In the genomic region with DNA sequence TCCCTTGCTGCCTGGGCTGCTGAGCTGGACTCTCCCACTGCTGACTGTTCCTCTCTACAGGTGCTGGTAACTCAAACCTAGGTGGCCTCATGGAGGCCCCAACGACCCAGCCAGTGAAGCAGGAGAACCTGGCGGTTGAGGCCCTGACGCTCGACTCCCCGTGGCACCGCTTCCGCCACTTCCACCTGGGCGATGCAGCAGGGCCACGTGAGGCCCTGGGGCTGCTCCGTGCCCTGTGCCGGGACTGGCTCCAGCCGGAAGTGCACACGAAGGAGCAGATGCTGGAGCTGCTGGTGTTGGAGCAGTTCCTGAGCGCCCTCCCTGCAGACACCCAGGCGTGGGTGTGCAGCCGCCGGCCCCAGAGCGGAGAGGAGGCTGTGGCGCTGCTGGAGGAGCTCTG, we compare ENCODE assay signal across 14 mouse cellular contexts. TPM values are rescaled to one million over a fixed set of nuclear protein-coding genes. Genes with fewer than 3 reads are reported as not detected.
DNase-seq lines count a peak whose midpoint lies in the region; ATAC-seq and TF ChIP-seq lines count a peak whose summit lies in the region.
"Had no signal": no experiment of that assay in that cellular context is flagged by ENCODE, and none has a peak within 500 bp of the region (broad histone marks: within the 10 kb centered on the region; RNA-seq: fewer than 3 reads in every experiment).

No protein-coding gene starts in this region.

- H3K9me3 ChIP-seq in heart, embryonic 14.5 days (ENCODE audit: control insufficient read depth, low read length): no peaks in the 10 kb centered on the region
- H3K9me3 ChIP-seq in liver, embryonic 15.5 days (replicated peaks): no peaks in the 10 kb centered on the region
- no peaks in the 10 kb centered on the region for H3K9me3 ChIP-seq in kidney, postnatal 0 days (replicated peaks; ENCODE audit: low read length)
- H3K9me3 ChIP-seq: hindbrain, embryonic 15.5 days had no signal

- H3K4me1 ChIP-seq in heart, embryonic 14.5 days (ENCODE audit: control insufficient read depth in 2 of 2, insufficient read depth in 2 of 2, low read length in 2 of 2): peaks cover 12 to 21% of the 10 kb centered on the region in 2 experiments
- peaks cover 4% of the 10 kb centered on the region; the same call in 1 of the 2 replicates for H3K4me1 ChIP-seq in liver, embryonic 15.5 days (replicated peaks)
- no peaks in the 10 kb centered on the region for H3K4me1 ChIP-seq in kidney, postnatal 0 days (replicated peaks; ENCODE audit: insufficient read depth, low read length)
- H3K4me1 ChIP-seq: hindbrain, embryonic 15.5 days had no signal

- ATAC-seq in heart, embryonic 14.5 days (ENCODE audit: insufficient number of reproducible peaks, insufficient read depth, low FRiP score, low read depth): 0 out of 2 replicates have a peak, but pooled peaks have one; percentile 35
- peak; percentile 8; the same call in 1 of the 2 replicates for ATAC-seq in liver, embryonic 15.5 days (ENCODE audit: insufficient read depth)
- peak; percentile 77 for ATAC-seq in kidney, postnatal 0 days (replicated peaks; ENCODE audit: low FRiP score, low read depth)
- no peak for ATAC-seq in megakaryocyte, adult 5-6 weeks (ENCODE audit: poor library complexity, severe bottlenecking)

- 94% methylated on average over 19 of the region's 19 CpGs for WGBS in heart, embryonic 14.5 days
- WGBS in liver, embryonic 15.5 days (ENCODE audit: insufficient replicate concordance): 81% methylated on average over 19 of the region's 19 CpGs
- 91% methylated on average over 19 of the region's 19 CpGs for WGBS in kidney, postnatal 0 days

- peak overlapping the region in 1 of 2 experiments; percentile 78; a peak in 2 of 4 replicates for H3K27ac ChIP-seq in heart, embryonic 14.5 days (replicated peaks in 1 of 2; ENCODE audit: control insufficient read depth in 1 of 2, insufficient read depth in 1 of 2, low read depth in 2 of 2, low read length in 2 of 2)
- H3K27ac ChIP-seq in liver, embryonic 15.5 days (replicated peaks): no peak overlapping the region
- no peak overlapping the region for H3K27ac ChIP-seq in kidney, postnatal 0 days
- H3K27ac ChIP-seq: hindbrain, embryonic 15.5 days; macrophage had no signal

- TF ChIP-seq CTCF in kidney, postnatal 0 days (IDR thresholded peaks at IDR 0.05; ENCODE audit: low read depth): no peak

- no peak overlapping the region for H3K4me2 ChIP-seq in heart, embryonic 14.5 days (ENCODE audit: low read length)
- no peak overlapping the region for H3K4me2 ChIP-seq in liver, embryonic 15.5 days
- H3K4me2 ChIP-seq in kidney, postnatal 0 days (ENCODE audit: low read length): no peak overlapping the region
- H3K4me2 ChIP-seq: hindbrain, embryonic 15.5 days had no signal

- no peak for DNase-seq in heart, adult 11 months
- DNase-seq in liver: no peak
- peak; percentile 77 to 78 for DNase-seq in cerebellum, adult 18-20 months
- DNase-seq in kidney, postnatal 0 days (ENCODE audit: low spot score): no peak
- DNase-seq: embryo, embryonic 11 days; gastrocnemius, postnatal 36 days; thymus, postnatal 36 days had no signal

- no peaks in the 10 kb centered on the region for H3K27me3 ChIP-seq in heart, embryonic 14.5 days (ENCODE audit: control insufficient read depth, insufficient read depth, low read length)
- H3K27me3 ChIP-seq in liver, embryonic 15.5 days: no peaks in the 10 kb centered on the region
- no peaks in the 10 kb centered on the region for H3K27me3 ChIP-seq in kidney, postnatal 0 days (ENCODE audit: insufficient read depth, low read length)
- H3K27me3 ChIP-seq: hindbrain, embryonic 15.5 days had no signal

- no peak overlapping the region for H3K9ac ChIP-seq in heart, embryonic 14.5 days (ENCODE audit: low read length)
- H3K9ac ChIP-seq in liver, embryonic 15.5 days: no peak overlapping the region
- no peak overlapping the region for H3K9ac ChIP-seq in kidney, postnatal 0 days (ENCODE audit: low read depth, low read length)
- H3K9ac ChIP-seq: hindbrain, embryonic 15.5 days had no signal

- H3K4me3 ChIP-seq in heart, embryonic 14.5 days (ENCODE audit: control insufficient read depth in 1 of 2, insufficient read depth in 1 of 2, low read depth in 1 of 2, low read length in 2 of 2): no peak overlapping the region
- no peak overlapping the region for H3K4me3 ChIP-seq in liver, embryonic 15.5 days (replicated peaks)
- no peak overlapping the region for H3K4me3 ChIP-seq in kidney, postnatal 0 days (replicated peaks; ENCODE audit: low read depth, low read length)
- H3K4me3 ChIP-seq: hindbrain, embryonic 15.5 days had no signal

- H3K36me3 ChIP-seq in heart, embryonic 14.5 days (ENCODE audit: control insufficient read depth, insufficient read depth, low read length): peaks cover 37% of the 10 kb centered on the region
- peaks cover 19% of the 10 kb centered on the region for H3K36me3 ChIP-seq in liver, embryonic 15.5 days (replicated peaks)
- peaks cover 34% of the 10 kb centered on the region for H3K36me3 ChIP-seq in kidney, postnatal 0 days (ENCODE audit: insufficient read depth, low read length)

RNA-seq across cellular contexts. Expression of gene Zfp444, which starts 11.8 kb away (rescaled TPM):
- polyA plus RNA-seq in heart, embryonic 14.5 days (2014; fragmentation: Nextera tagmentation; extraction: Ambion mirVana): 29.3 and 31.4 TPM in 2 replicates
- 18.2 and 22.2 TPM in 2 replicates for polyA plus RNA-seq in liver, embryonic 15.5 days (2015; fragmentation: Nextera tagmentation; extraction: Ambion mirVana)
- 66.2 and 66.3 TPM in 2 replicates for polyA plus RNA-seq in kidney, postnatal 0 days (2015; fragmentation: Nextera tagmentation; extraction: Ambion mirVana)
- 2.0 and 3.6 TPM in 2 replicates for total RNA-seq in megakaryocyte, adult 5-6 weeks (2015)
- total RNA-seq in megakaryocyte, adult 5-6 weeks (2017): 4.1 and 8.0 TPM in 2 replicates

RNA-seq across cellular contexts. Expression of gene Galp, which starts 13.1 kb away (rescaled TPM):
- polyA plus RNA-seq in heart, embryonic 14.5 days (2014; fragmentation: Nextera tagmentation; extraction: Ambion mirVana): not detected in 2 replicates
- polyA plus RNA-seq in liver, embryonic 15.5 days (2015; fragmentation: Nextera tagmentation; extraction: Ambion mirVana): not detected in 2 replicates
- polyA plus RNA-seq in kidney, postnatal 0 days (2015; fragmentation: Nextera tagmentation; extraction: Ambion mirVana): not detected in 2 replicates
- not detected in 2 replicates for total RNA-seq in megakaryocyte, adult 5-6 weeks (2015)
- not detected in 2 replicates for total RNA-seq in megakaryocyte, adult 5-6 weeks (2017)
- total RNA-seq: gastrocnemius, postnatal 36 days; layer of hippocampus, postnatal 25 days had no signal
- polyA plus RNA-seq: hindbrain, embryonic 15.5 days; limb, embryonic 14.5 days; macrophage had no signal

RNA-seq across cellular contexts. Expression of gene Zfp787, which starts 28.0 kb away (rescaled TPM):
- 11.8 and 12.2 TPM in 2 replicates for polyA plus RNA-seq in heart, embryonic 14.5 days (2014; fragmentation: Nextera tagmentation; extraction: Ambion mirVana)
- polyA plus RNA-seq in liver, embryonic 15.5 days (2015; fragmentation: Nextera tagmentation; extraction: Ambion mirVana): 9.8 and 10.1 TPM in 2 replicates
- 60.1 and 72.0 TPM in 2 replicates for polyA plus RNA-seq in kidney, postnatal 0 days (2015; fragmentation: Nextera tagmentation; extraction: Ambion mirVana)
- 11.9 and 17.0 TPM in 2 replicates for total RNA-seq in megakaryocyte, adult 5-6 weeks (2015)
- total RNA-seq in megakaryocyte, adult 5-6 weeks (2017): 25.6 and 25.7 TPM in 2 replicates

RNA-seq across cellular contexts. Expression of gene Zscan5b, which starts 38.3 kb away (rescaled TPM):
- not detected in 2 replicates for polyA plus RNA-seq in heart, embryonic 14.5 days (2014; fragmentation: Nextera tagmentation; extraction: Ambion mirVana)
- polyA plus RNA-seq in liver, embryonic 15.5 days (2015; fragmentation: Nextera tagmentation; extraction: Ambion mirVana): not detected in 2 replicates
- polyA plus RNA-seq in kidney, postnatal 0 days (2015; fragmentation: Nextera tagmentation; extraction: Ambion mirVana): not detected in 2 replicates
- not detected in 2 replicates for total RNA-seq in megakaryocyte, adult 5-6 weeks (2015)
- not detected in 2 replicates for total RNA-seq in megakaryocyte, adult 5-6 weeks (2017)
- total RNA-seq: gastrocnemius, postnatal 36 days; layer of hippocampus, postnatal 25 days had no signal
- polyA plus RNA-seq: hindbrain, embryonic 15.5 days; limb, embryonic 14.5 days; macrophage had no signal

Comparison
In these comparisons a context has a peak if more than half of its experiments do, and no peak if none do; other contexts are left out.
1. DNase-seq: peak in cerebellum, adult 18-20 months (2 of 2); none in heart, adult 11 months (single experiment), liver (single experiment) and kidney, postnatal 0 days (single experiment).